Mouse (Mus musculus) olfactory bulb, adult 2 months (tissue): ENCODE data around the gene Zfp961. TPM values are rescaled to one million over a fixed set of nuclear protein-coding genes. Genes with fewer than 3 reads are reported as not detected.
"Not testable (repeated sequence)": the region's sequence is repeated elsewhere in the genome, so short reads cannot be mapped to it uniquely, and the experiment has no call there.

ENCODE experiments used
- H3K27ac ChIP-seq: fragments of 200-500 bp; 2 replicates; pipeline ENCODE4 v1.5.1; 2012; ENCODE audit warnings: low read depth, low read length; ENCODE audit not compliant: insufficient read depth
- H3K4me1 ChIP-seq: fragments of 200-500 bp; 2 replicates; pipeline ENCODE4 v1.6.1; 2012; ENCODE audit warnings: low read length; ENCODE audit not compliant: control insufficient read depth, insufficient read depth
- H3K4me3 ChIP-seq: fragments of 200-500 bp; 2 replicates; pipeline ENCODE4 v1.5.1; 2012; ENCODE audit warnings: mild to moderate bottlenecking, low read depth, low read length, moderate library complexity; ENCODE audit not compliant: insufficient read depth
- CTCF ChIP-seq: fragments of 200-500 bp; IDR thresholded peaks from 2 replicates; pipeline ENCODE4 v1.5.1; 2012; ENCODE audit warnings: low read depth, mild to moderate bottlenecking, low read length, moderate library complexity; ENCODE audit not compliant: insufficient read depth
- POLR2A ChIP-seq: fragments of 200-500 bp; IDR thresholded peaks from 2 replicates; pipeline ENCODE4 v1.6.1; 2012; ENCODE audit warnings: mild to moderate bottlenecking, low read depth, low read length, moderate library complexity; ENCODE audit not compliant: insufficient read depth
- WGBS: fragments of 180-500 bp; shearing (Covaris S2); methylation state at CpG from one replicate; pipeline ENCODE4 v1.1.7; 2018; 5-methylcytosine and 5-hydroxymethylcytosine counted together
- polyA plus RNA-seq: library from polyadenylated mRNA; stranded (reverse); fragments of >200 nt; gene quantifications from 2 replicates; pipeline ENCODE4 v1.2.4, GENCODE M21; 2012; ENCODE audit warnings: low replicate concordance; ENCODE audit not compliant: missing spikeins, insufficient read depth, insufficient read length

The Zfp961 gene
- polyA plus RNA-seq, result not detected in 2 replicates

DNA sequence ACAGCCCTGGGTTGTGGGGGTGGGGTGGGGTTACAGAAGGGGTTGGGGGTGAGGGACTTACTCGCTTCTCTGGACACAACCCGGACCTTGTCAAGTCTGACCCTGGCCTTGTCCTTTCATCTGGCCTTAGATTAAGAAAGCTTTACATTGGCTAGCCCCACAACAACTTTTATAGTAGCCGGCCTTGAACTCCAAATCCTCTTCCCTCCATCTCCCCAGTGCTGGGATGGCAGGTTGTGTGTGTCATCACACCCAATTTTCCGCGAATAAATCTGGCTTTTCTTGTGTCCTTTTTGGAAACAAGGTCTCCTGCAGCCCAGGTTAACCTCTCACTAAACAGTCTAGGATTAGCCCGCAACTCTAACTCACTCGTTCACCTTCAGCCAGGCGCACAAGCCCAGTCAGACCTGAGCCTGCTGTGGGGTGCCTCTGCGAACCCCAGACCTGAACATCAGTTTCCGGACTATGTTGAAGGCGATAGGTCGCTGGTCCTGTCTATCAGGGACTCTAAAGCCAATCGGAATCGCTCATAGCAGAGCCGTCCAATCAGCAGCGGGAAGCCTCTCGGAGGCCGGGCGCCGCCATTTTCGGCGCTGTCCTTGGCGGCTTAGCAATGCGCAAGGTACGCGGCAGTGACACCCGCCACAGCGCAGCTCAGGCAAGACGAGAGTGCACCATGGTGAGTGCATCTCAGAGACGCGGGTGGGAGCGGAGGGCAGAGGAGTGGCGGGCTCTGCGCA lies at the start of gene Zfp961:
TSS of gene Zfp961 (plus strand) at position 557 of the 740 bp plus-strand sequence.
- H3K27ac ChIP-seq, result peak within 1 kb of the TSS; percentile 79
- TF ChIP-seq POLR2A (peak; percentile 77), CTCF (no peak)
- H3K4me1 ChIP-seq, result no peaks in the 10 kb centered on the region
- 4% methylated on average over 34 of the region's 34 CpGs for WGBS
- H3K4me3 ChIP-seq, result peak within 1 kb of the TSS; percentile 88

DNA sequence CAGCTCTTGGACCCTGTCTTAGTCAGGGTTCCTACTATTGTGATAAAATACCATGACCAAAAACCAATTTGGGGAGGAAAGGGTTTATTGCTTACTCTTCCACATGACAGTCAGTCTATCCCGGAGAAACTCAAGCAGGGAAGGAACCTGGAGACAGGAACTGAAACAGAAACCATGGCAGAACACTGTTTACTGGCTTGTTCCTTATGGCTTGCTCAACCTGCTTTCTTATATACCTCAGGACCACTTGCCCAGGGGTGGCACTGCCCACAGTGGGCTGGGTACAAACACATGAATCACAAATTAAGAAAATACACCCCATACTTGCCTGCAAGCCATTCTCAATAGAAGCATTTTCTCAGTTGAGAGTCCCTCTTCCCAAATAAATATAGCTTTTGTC lies 47.8 kb upstream of the Zfp961 start:
- not testable (repeated sequence) for H3K27ac ChIP-seq, H3K4me3 ChIP-seq, H3K4me1 ChIP-seq
- WGBS, result 74% methylated on average over 1 of the region's 1 CpGs

DNA sequence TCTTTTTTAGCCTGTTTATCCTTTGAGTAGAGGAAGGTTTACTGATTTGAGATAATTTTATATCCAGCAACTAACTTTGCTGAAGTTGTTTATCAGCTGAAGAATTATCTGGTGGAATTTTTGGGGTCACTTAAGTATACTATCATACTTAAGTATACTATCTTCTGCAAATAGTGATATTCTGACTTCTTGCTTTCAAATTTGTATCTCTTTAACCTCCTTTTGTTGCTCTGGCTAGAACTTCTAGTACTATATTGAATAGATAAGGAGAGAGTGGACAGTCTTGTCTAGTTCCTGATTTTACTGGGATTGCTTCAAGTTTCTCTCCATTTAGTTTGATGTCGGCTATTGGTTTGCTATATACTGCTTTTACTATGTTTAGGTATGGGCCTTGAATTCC lies 44.0 kb upstream of the Zfp961 start:
- H3K4me1 ChIP-seq, result no peaks in the 10 kb centered on the region
- TF ChIP-seq POLR2A (no peak), CTCF (no peak)
- H3K27ac ChIP-seq, result no peak overlapping the region
- H3K4me3 ChIP-seq, result no peak overlapping the region
- 95% methylated on average over 1 of the region's 1 CpGs for WGBS

DNA sequence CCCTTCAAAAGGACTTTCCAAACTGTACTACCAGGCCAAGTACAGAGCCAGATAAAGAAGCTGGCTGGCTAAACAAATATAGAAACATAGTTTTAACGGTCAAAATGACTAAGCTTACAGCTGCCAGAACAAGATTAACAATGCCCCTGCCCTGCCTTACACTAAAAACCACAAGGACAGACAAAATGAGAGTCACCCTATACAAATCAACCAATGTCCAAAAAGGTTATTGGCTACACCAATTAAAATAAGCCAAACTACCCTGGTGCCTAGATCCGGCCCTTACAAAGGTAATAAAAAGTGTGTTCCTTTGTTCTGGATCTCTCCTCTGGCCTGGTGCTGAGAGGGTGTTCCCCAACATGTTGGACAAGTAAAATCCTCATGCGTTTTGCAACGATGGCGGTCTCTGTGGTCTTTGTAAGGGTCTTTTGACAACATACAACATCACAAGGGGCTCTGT lies 43.0 kb upstream of the Zfp961 start:
- no peak for TF ChIP-seq CTCF
- no peak for TF ChIP-seq POLR2A
- peak overlapping the region; percentile 100 for H3K4me3 ChIP-seq
- WGBS, result 92% methylated on average over 5 of the region's 5 CpGs

DNA sequence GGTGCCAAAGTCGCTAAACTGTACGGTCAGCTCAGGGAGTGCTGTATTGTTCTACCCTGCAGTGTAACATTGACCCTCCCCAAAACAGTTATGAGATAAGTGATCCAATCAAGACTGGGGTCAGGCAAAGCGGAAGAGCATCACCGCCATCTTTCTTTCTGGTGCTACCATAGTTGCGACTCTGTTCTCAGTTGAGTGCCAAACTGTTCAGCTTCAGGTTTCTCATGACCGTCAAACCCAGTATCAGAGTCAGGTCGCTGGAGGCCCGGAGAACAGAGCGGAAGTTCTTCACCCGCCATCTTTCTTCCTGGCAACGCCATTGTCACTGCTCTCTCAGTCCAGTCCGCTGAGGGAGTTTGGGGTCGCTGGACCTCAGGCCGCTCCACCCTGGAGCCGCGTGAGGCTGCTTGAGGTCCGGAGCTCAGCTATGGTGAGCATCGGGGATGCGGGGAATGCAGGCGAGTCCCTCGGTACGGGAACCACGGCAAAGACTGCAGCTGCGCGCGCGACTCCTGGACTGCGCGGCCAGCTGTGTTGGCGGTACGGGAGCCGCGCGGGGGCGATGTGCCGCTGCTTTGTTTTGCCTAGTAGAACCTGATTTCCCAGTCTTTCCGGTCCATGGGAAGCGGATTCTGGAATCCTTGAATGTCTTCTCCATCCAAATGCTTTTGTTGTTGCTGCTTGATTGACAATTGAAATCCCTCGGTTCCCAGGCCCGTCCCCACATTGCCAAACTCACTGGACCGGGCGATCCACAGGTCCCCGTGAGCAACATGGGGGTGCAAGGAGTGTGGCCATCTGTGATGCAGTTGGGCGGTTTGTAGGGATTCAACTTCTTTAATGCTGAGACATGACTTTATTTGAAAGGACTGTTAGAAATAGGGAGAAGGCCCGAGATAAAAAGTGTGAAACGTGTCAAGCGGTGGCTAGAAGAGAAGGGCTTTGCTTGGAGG lies 42.3 kb upstream of the Zfp961 start, which contains the start of the genes Zfp882 and Zfp617:
TSS of gene Zfp882 (plus strand) at position 300 of the 953 bp plus-strand sequence.
TSS of gene Zfp617 (plus strand) at position 327 of the 953 bp plus-strand sequence.
- H3K27ac ChIP-seq, result peak within 1 kb of the TSS; percentile 100
- peak within 1 kb of the TSS; percentile 100 for H3K4me3 ChIP-seq
- 2% methylated on average over 47 of the region's 47 CpGs for WGBS
- no peaks in the 10 kb centered on the region for H3K4me1 ChIP-seq
- TF ChIP-seq CTCF (peak; percentile 16; the same call in 1 of the 2 replicates), POLR2A (peak; percentile 61; the same call in 1 of the 2 replicates)

More for the DNA sequence above, 43.0 kb upstream of the Zfp961 start:
- Histone ChIP-seq H3K27ac (peak overlapping the region; percentile 100), H3K4me1 (no peaks in the 10 kb centered on the region)

DNA sequence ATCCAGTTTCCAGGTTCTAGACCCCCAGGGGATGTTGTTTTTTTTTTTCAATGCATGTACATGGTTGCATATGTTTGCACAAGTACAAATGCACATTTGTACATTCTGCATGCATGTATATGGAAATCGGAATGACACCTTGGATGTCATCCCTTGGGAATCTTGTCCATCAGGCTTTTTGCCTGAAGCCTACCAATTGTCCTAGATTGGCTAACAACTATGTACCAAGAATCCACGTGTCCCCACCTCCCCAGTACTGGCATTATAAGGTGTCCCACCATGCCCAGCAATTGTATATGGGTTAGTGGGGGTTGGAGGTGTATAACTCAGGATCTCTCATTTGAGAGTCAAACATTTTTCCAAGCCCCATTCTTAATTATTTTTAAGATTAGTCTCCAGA lies 38.6 kb upstream of the Zfp961 start:
- 90% methylated on average over 2 of the region's 2 CpGs for WGBS
- no peaks in the 10 kb centered on the region for H3K4me1 ChIP-seq
- H3K4me3 ChIP-seq, result no peak overlapping the region
- no peak for TF ChIP-seq POLR2A
- TF ChIP-seq CTCF, result no peak
- no peak overlapping the region for H3K27ac ChIP-seq

DNA sequence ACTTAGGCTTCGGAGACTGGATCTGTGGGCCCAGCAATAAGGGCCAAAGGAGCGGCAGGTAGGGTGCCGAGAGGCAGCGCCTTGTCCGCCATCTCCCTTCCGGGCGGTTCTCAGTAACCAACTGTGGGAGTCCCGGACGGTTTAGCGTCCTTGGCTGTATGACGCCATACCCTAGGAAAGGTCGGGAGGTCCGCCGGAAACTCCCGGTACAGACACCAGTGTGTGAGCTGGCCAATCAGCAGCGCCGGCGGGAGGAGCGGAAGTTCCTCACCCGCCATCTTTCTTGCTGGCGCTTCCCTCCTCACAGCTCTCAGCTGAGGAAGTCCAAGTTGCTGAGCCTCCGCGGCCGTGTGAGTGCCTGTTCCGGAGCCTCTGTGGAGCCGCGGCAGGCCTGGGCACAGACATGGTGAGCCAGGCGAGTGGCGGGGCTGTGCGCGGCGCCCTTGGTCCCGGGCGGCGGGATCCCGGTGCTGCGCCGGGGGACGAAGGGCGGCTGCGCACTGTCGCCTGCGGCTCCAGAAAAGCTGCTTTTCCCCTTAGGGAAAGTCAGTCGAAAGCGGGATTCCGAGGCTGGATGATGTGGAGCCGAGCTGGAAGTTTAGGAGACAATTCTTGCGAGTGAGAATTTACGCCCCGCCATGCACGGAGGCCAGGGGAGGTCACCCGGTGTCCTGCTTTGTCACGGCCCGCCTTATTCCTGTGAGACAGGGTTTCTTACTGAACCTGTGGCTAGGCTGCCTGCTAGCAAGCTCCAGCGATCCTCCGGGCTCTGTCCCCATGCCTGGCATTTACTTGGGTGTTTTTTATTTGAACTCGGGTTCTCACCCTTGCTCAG lies 28.1 kb upstream of the Zfp961 start:
- H3K27ac ChIP-seq, result peak overlapping the region; percentile 93
- peak overlapping the region; percentile 77 for H3K4me3 ChIP-seq
- under 1% methylated on average over 57 of the region's 57 CpGs for WGBS
- TF ChIP-seq CTCF (no peak), POLR2A (peak; percentile 59; the same call in 1 of the 2 replicates)
- H3K4me1 ChIP-seq, result no peaks in the 10 kb centered on the region

DNA sequence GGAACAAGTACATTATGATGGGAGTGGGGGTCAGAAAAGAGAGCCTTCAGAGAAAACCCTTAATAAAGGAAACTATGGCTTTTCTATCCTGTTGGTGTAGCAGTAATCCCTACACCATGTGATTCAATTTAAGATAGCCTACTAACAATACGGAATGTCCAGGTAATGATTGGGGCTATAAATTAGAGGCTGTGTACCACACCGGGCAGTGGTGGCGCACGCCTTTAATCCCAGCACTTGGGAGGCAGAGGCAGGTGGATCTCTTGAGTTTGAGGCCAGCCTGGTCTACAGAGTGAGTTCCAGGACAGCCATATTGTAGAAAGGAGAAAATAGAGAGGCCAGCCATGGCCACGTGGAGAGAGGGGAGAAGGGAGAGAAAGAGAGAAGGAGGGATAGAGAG lies 25.0 kb upstream of the Zfp961 start:
- WGBS, result 96% methylated on average over 5 of the region's 5 CpGs
- no peak for TF ChIP-seq CTCF
- TF ChIP-seq POLR2A, result no peak
- no peaks in the 10 kb centered on the region for H3K4me1 ChIP-seq

More for the DNA sequence above, 25.0 kb upstream of the Zfp961 start:
- Histone ChIP-seq H3K27ac (no peak overlapping the region), H3K4me3 (no peak overlapping the region)
